Mouse (Mus musculus) hindbrain, embryonic 14.5 days (tissue): ENCODE measurements around the gene 1700011L22Rik. TPM values are rescaled to one million over a fixed set of nuclear protein-coding genes. Genes with fewer than 3 reads are reported as not detected.

Experiments
- ATAC-seq: fragments of 200-750 bp; cut with Nextera tagmentation; 2 replicates; pipeline ENCODE4 v1.8.0; 2017; ENCODE audit warnings: moderate number of reproducible peaks, mild to moderate bottlenecking, moderate TSS enrichment, moderate library complexity; ENCODE audit not compliant: low FRiP score
- DNase-seq: peaks from one replicate; pipeline ENCODE4 v3.0.0-alpha.2; 2015; ENCODE audit warnings: low spot score
- H3K27ac ChIP-seq: fragments of 300-500 bp; sonication (generic); 2 replicates; pipeline ENCODE4 v1.5.1; 2014; ENCODE audit warnings: mild to moderate bottlenecking, moderate library complexity
- H3K27me3 ChIP-seq: fragments of 300-500 bp; sonication (generic); 2 replicates; pipeline ENCODE4 v1.6.1; 2014; ENCODE audit warnings: mild to moderate bottlenecking, low read length, mixed read lengths; ENCODE audit not compliant: control insufficient read depth, insufficient read depth
- H3K36me3 ChIP-seq: fragments of 300-500 bp; sonication (generic); replicated peaks from 2 replicates; pipeline ENCODE4 v1.6.1; 2014; ENCODE audit not compliant: control insufficient read depth, insufficient read depth
- H3K4me1 ChIP-seq: fragments of 300-500 bp; sonication (generic); replicated peaks from 2 replicates; pipeline ENCODE4 v1.6.1; 2014; ENCODE audit warnings: antibody characterized with exemption, low read length, mixed read lengths; ENCODE audit not compliant: control insufficient read depth, insufficient read depth
- H3K4me2 ChIP-seq: fragments of 300-500 bp; sonication (generic); replicated peaks from 2 replicates; pipeline ENCODE4 v1.6.1; 2014; ENCODE audit warnings: mild to moderate bottlenecking, moderate library complexity
- H3K4me3 ChIP-seq: fragments of 300-500 bp; sonication (generic); replicated peaks from 2 replicates; pipeline ENCODE4 v1.5.1; 2014; ENCODE audit warnings: mild to moderate bottlenecking, low read length
- H3K9ac ChIP-seq: fragments of 300-500 bp; sonication (generic); 2 replicates; pipeline ENCODE4 v1.6.1; 2014
- H3K9me3 ChIP-seq: fragments of 300-500 bp; sonication (generic); 2 replicates; pipeline ENCODE4 v1.6.1; 2016; ENCODE audit warnings: low read length; ENCODE audit not compliant: control insufficient read depth
- WGBS: fragments of 180-500 bp; shearing (Covaris S2); extraction: QIAGEN DNeasy Blood & Tissue Kit; methylation state at CpG from one replicate; pipeline ENCODE4 v1.1.7; 2014; 5-methylcytosine and 5-hydroxymethylcytosine counted together
- polyA plus RNA-seq: library from polyadenylated mRNA; unstranded; fragments of >200 nt; fragmentation: Nextera tagmentation; extraction: Ambion mirVana; gene quantifications from 2 replicates; pipeline ENCODE4 v1.2.1, GENCODE M21; 2014

The 1700011L22Rik gene
- polyA plus RNA-seq = not detected in 2 replicates

- Histone ChIP-seq H3K36me3 (no peaks in the 10 kb centered on the region), H3K9ac (no peak within 1 kb of the TSS), H3K9me3 (no peaks in the 10 kb centered on the region), H3K27me3 (no peaks in the 10 kb centered on the region), H3K4me1 (no peaks in the 10 kb centered on the region), H3K4me2 (no peak within 1 kb of the TSS), H3K27ac (no peak within 1 kb of the TSS), H3K4me3 (no peak within 1 kb of the TSS)
- no peak for DNase-seq
- no peak for ATAC-seq
- 92% methylated on average over 6 of the region's 6 CpGs for WGBS
These were observed at the start of gene 1700011L22Rik for GRCm38 (mm10) chr8:79248470-79248869. Gene 1700011L22Rik, minus strand, starts transcription at chr8:79248570.

DNA sequence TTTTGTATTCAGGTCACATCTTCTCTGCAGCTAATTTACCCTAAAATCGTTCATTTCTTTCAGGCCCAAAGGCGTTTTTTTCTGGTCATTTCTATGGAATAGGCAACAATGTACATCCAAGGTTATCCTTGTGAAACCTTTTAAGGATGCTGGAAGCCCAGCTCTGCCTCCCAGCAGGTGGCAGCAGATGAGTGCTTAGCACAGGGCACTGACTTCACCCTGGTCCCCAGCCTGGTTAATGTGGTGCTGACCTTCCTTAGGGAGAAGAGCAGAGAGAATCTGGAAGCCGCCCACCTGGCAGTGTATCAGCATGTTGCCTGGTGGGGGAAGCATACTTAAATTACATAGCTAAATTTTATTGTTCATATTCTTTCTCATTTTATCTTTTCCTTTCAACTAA lies 49.4 kb upstream of the 1700011L22Rik start:
- H3K27me3 ChIP-seq = no peaks in the 10 kb centered on the region
- H3K4me2 ChIP-seq = no peak overlapping the region
- no peak overlapping the region for H3K9ac ChIP-seq
- H3K9me3 ChIP-seq = no peaks in the 10 kb centered on the region
- peak; percentile 72 for DNase-seq
- 29% methylated on average over 3 of the region's 3 CpGs for WGBS
- H3K36me3 ChIP-seq = no peaks in the 10 kb centered on the region
- ATAC-seq = no peak
- H3K27ac ChIP-seq = no peak overlapping the region
- H3K4me1 ChIP-seq = peaks cover 18% of the 10 kb centered on the region
- H3K4me3 ChIP-seq = no peak overlapping the region

DNA sequence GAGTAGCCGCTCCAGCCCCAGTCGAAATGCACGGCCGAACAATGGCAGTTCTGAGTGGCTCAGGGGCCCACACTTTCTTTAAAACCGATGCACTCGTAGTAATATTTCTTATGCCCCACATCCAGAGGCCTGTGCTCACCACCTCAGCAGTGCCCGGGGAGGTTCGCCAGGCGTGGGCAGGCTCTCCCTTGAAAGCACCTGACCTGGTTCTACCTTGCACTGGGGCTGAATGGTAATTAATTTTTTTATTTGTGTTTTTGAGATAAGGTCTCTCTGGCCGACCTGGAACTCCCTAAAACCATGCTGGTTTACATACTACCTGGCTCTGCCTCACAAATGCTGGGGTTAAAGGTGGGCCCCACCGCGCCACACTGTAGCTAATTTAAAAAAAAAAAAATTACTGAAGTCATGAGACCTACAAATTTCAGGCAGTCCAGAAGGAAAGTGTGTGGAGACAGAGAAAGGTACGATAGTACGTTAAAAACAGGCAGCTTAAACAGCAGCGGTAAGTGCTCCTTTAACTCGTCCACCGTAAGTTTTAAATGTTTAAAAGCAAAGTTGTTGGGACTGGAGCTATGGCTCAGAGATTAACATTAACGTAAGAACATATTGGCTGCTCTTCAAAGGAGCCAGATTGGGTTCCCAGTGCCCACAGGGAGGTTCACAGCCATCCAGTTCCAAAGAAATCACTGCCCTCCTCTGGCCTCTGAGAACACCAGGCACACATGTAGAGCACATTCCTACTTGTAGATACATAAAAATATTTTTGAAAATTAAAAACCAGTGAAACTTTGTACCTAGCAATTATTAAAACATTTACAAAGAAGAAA lies 47.1 kb upstream of the 1700011L22Rik start:
- H3K27me3 ChIP-seq = no peaks in the 10 kb centered on the region
- no peaks in the 10 kb centered on the region for H3K36me3 ChIP-seq
- H3K4me1 ChIP-seq = peaks cover 22% of the 10 kb centered on the region
- DNase-seq (no peak), ATAC-seq (no peak; the same call in 1 of the 2 replicates)
- WGBS = 17% methylated on average over 18 of the region's 18 CpGs
- peak overlapping the region; percentile 53 for H3K4me3 ChIP-seq
- H3K27ac ChIP-seq = peak overlapping the region; percentile 92
- H3K9me3 ChIP-seq = no peaks in the 10 kb centered on the region
- H3K9ac ChIP-seq = peak overlapping the region; percentile 62
- H3K4me2 ChIP-seq = peak overlapping the region; percentile 91

DNA sequence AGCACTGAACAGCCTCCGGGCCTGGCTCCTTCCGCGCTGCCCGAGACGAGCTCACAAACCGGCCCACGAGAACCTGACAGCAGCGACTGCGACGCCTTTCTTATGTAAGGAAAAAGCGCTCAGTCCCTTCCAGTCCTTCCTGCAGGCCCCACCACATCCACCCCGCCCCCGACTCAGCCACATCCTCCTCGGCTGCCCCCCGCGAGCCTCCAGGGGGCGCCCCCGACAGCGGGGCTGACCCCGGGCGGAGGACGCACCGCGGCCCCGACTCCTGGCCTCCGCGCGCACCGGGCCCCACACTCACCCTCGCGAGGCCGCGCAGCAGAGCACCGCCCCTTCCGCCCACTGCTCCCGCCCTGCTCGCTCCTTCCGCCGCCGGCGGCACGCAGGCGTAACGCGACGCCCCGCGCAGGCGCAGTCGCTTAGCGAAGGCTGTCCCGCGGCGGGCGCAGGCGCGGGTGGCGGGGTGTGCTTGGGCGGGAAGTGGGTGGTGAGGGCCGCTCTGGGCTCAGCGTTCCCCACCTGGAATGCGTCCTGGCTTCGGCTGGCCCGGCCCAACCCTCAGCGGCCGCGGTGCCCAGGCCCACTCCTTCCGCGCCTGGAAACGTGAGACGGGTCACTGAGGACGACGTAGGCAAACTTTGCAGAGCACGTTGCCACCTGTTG lies 46.4 kb upstream of the 1700011L22Rik start, which contains the start of gene Mmaa:
TSS of gene Mmaa (minus strand) at position 328 of the 666 bp plus-strand sequence.
- DNase-seq (peak; percentile 99), ATAC-seq (peak; percentile 98)
- Histone ChIP-seq H3K4me3 (peak within 1 kb of the TSS; percentile 53), H3K27me3 (no peaks in the 10 kb centered on the region), H3K4me2 (peak within 1 kb of the TSS; percentile 91), H3K9ac (peak within 1 kb of the TSS; percentile 62), H3K9me3 (no peaks in the 10 kb centered on the region), H3K27ac (peak within 1 kb of the TSS; percentile 92), H3K36me3 (no peaks in the 10 kb centered on the region), H3K4me1 (peaks cover 22% of the 10 kb centered on the region)
- under 1% methylated on average over 70 of the region's 74 CpGs for WGBS

DNA sequence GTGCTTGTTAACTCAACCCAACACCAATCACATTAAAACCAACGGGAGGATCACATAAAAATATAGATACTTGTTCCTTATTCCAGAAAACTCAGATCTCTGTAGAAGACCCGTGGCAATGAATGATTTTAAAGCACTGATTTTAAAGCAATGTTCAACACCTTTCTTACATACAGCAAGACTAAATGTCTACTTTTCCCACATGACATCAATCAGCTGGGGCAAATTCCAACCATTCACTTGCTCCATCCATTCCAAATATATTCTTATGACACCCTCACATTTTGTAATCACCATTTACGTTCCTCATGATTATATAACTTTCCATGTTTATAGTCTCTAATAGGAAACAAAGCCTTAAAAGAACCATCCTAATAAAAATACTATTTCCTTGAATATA lies 45.5 kb upstream of the 1700011L22Rik start:
- Histone ChIP-seq H3K4me3 (peak overlapping the region; percentile 53), H3K9ac (peak overlapping the region; percentile 62)

DNA sequence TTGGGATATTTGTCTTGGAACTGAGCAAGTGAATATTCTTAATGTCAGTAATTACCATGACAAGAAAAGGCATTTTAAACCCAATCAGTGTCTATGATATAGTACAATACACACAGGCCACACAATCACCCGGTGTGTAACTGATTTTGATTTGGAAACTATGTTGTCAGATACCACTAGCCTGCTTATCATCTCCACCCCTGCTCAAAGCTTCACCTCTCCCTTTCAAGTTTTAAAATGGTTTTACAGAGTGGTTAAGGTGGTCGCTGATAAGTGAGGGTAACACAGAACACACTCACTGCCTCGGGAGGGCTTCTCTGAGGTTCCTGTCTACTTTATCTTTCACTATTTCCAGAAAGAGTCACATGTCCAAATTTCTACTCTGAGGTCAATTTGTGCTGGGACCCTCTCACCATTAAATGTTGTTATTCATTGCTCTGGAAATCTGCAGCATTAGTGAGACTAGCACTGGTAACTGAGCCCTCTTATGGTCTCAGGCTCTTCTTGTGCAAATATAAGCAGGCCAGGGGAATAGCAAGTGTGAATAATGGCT lies 44.4 kb upstream of the 1700011L22Rik start:
- no peaks in the 10 kb centered on the region for H3K36me3 ChIP-seq
- H3K9ac ChIP-seq = no peak overlapping the region
- no peak overlapping the region for H3K4me3 ChIP-seq
- H3K4me1 ChIP-seq = peaks cover 22% of the 10 kb centered on the region
- no peak for DNase-seq
- no peaks in the 10 kb centered on the region for H3K27me3 ChIP-seq
- 86% methylated on average over 3 of the region's 3 CpGs for WGBS
- no peaks in the 10 kb centered on the region for H3K9me3 ChIP-seq
- peak overlapping the region; percentile 91; the same call in 1 of the 2 replicates for H3K4me2 ChIP-seq
- no peak overlapping the region for H3K27ac ChIP-seq
- no peak for ATAC-seq

More for the DNA sequence above, 45.5 kb upstream of the 1700011L22Rik start:
- Histone ChIP-seq H3K4me1 (peaks cover 22% of the 10 kb centered on the region), H3K27me3 (no peaks in the 10 kb centered on the region), H3K9me3 (no peaks in the 10 kb centered on the region), H3K36me3 (no peaks in the 10 kb centered on the region), H3K27ac (peak overlapping the region; percentile 92), H3K4me2 (peak overlapping the region; percentile 91)
- DNase-seq = no peak
- 70% methylated on average over 3 of the region's 3 CpGs for WGBS
- no peak for ATAC-seq

- Histone ChIP-seq H3K9ac (no peak overlapping the region), H3K36me3 (no peaks in the 10 kb centered on the region), H3K9me3 (no peaks in the 10 kb centered on the region), H3K4me2 (no peak overlapping the region), H3K27me3 (no peaks in the 10 kb centered on the region), H3K4me3 (no peak overlapping the region), H3K4me1 (peaks cover 15% of the 10 kb centered on the region), H3K27ac (no peak overlapping the region)
- DNase-seq (no peak), ATAC-seq (no peak)
- WGBS = 74% methylated on average over 5 of the region's 5 CpGs
These were observed 41.2 kb upstream of the 1700011L22Rik start for GRCm38 (mm10) chr8:79289592-79289991.

DNA sequence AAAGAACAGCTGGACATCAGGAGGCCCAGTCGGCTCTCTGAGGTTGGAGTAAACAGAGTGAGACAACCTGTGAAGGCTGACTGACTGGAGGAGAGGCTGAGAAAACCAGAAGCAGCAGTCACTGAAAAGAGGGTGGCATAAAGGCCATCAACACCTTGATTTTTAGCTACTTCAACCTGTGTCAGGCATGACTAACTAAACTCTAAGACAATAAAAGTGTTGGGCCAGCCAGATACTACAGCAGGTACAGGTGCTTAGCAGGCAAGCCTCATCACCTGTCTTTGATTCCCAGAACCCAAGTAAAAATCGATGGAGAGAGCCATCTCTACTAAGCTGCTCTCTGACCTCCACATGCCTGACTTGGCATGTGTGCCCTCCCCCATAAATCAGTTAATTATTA lies 40.3 kb upstream of the 1700011L22Rik start:
- Histone ChIP-seq H3K36me3 (no peaks in the 10 kb centered on the region), H3K27me3 (no peaks in the 10 kb centered on the region), H3K9ac (no peak overlapping the region), H3K4me1 (peaks cover 13% of the 10 kb centered on the region), H3K9me3 (no peaks in the 10 kb centered on the region), H3K27ac (no peak overlapping the region), H3K4me2 (no peak overlapping the region), H3K4me3 (no peak overlapping the region)
- no peak for ATAC-seq
- no peak for DNase-seq
- 72% methylated on average over 2 of the region's 2 CpGs for WGBS

DNA sequence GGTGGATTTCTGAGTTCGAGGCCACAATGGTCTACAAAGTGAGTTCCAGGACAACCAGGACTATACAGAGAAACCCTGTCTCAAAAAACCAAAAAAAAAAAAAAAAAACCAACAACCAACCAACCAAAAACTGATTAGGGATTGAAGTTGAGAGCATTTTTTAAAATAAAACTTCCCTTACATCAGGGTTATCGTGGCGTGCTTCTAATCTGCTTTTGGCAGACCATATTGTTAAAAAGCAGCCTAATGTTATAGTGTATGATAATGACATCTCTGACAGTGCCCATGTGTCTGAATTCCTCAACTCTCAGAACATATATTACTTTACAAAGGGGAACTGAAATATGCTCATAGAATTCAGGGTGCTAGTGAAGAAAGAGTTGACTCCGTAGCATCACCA lies 39.9 kb upstream of the 1700011L22Rik start:
- 90% methylated on average over 4 of the region's 4 CpGs for WGBS
- no peak overlapping the region for H3K4me3 ChIP-seq
- H3K36me3 ChIP-seq = no peaks in the 10 kb centered on the region; the same call in 1 of the 2 replicates
- no peak overlapping the region for H3K4me2 ChIP-seq
- no peaks in the 10 kb centered on the region for H3K27me3 ChIP-seq
- peaks cover 9% of the 10 kb centered on the region for H3K4me1 ChIP-seq
- ATAC-seq (no peak), DNase-seq (no peak)
- no peak overlapping the region for H3K27ac ChIP-seq
- no peak overlapping the region for H3K9ac ChIP-seq
- H3K9me3 ChIP-seq = no peaks in the 10 kb centered on the region
